ENCODE assay signal across 7 mouse cellular contexts in the genomic region with DNA sequence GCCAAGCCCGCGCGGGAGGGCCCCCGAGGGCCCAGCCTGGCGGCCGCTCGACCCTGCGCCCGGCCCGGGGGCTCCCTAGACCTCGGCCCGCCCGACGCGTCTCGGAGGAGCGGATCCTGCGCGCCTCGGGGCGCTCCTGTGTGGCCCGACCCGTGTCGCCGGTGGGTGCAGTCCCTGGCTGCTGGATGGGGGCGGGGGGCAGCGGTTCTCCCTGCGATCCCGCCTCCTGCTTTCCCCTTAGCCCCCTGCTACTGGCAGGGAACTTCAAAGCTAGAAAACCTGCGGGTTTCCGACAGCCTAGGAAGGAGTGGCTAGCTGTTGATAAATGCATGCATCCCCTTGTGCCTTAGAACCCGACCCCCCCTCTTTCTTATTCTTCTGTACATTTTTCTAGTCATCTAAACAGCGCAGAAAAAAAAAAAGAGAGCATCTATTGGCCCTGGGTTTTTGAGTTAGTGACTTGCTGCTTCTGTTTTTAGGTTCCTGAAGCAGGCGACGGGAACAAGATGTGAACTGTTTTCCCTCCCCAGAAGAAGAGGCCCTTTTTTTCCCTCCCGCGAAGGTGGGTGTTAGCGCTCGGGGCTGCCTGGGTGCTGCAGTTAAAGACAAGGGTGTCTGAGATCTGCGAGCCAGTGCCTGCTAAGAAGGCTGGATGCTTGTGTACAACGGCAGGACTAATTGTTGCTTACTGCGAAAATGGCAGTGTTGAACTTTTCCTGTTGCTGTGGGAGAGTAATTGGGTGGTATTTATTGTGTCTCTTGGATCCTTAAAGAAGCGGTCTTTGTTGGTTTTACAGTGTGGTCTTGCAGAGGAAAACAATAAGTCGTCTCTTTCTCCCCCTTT. TPM values are rescaled to one million over a fixed set of nuclear protein-coding genes. Genes with fewer than 3 reads are reported as not detected.
DNase-seq lines count a peak whose midpoint lies in the region; ATAC-seq and TF ChIP-seq lines count a peak whose summit lies in the region.

No protein-coding gene starts in this region.

- peaks cover 11% of the 10 kb centered on the region for H3K4me1 ChIP-seq in brown adipose tissue, adult 24 weeks (ENCODE audit: control insufficient read depth, insufficient read depth, insufficient read length, low read length)
- H3K4me1 ChIP-seq in kidney, postnatal 0 days (replicated peaks; ENCODE audit: insufficient read depth, low read length) = peaks cover 12% of the 10 kb centered on the region; the same call in 1 of the 2 replicates

- no peaks in the 10 kb centered on the region for H3K9me3 ChIP-seq in kidney, postnatal 0 days (replicated peaks; ENCODE audit: low read length)

- H3K36me3 ChIP-seq in kidney, postnatal 0 days (ENCODE audit: insufficient read depth, low read length) = no peaks in the 10 kb centered on the region
- no peaks in the 10 kb centered on the region for H3K36me3 ChIP-seq in macrophage (ENCODE audit: inconsistent target)

- peak overlapping the region; percentile 65 for H3K27ac ChIP-seq in brown adipose tissue, adult 24 weeks (replicated peaks; ENCODE audit: low read depth, low read length)
- peak overlapping the region; percentile 97 for H3K27ac ChIP-seq in kidney, postnatal 0 days
- peak overlapping the region; percentile 48 for H3K27ac ChIP-seq in macrophage

- no peaks in the 10 kb centered on the region for H3K27me3 ChIP-seq in kidney, postnatal 0 days (ENCODE audit: insufficient read depth, low read length)

- DNase-seq in 3134 (ENCODE audit: extremely low read depth, insufficient read length, low spot score) (peak; percentile 65), 416B (ENCODE audit: low read depth) (peak; percentile 57)
- DNase-seq in frontal cortex, postnatal 10 days (ENCODE audit: low spot score in 2 of 2) = peak; percentile 33 to 54
- peak; percentile 52 for DNase-seq in kidney, postnatal 0 days (ENCODE audit: low spot score)
- peak; percentile 34 to 40 for DNase-seq in spleen, postnatal 14 days (ENCODE audit: low spot score in 2 of 2)

- peak overlapping the region; percentile 94 for H3K9ac ChIP-seq in kidney, postnatal 0 days (ENCODE audit: low read depth, low read length)

- under 1% methylated on average over 34 of the region's 44 CpGs for WGBS in kidney, postnatal 0 days
- under 1% methylated on average over 40 of the region's 44 CpGs for WGBS in macrophage (ENCODE audit: missing documents)

- ATAC-seq in kidney, postnatal 0 days (replicated peaks; ENCODE audit: low FRiP score, low read depth) = peak; percentile 63

- H3K4me2 ChIP-seq in kidney, postnatal 0 days (ENCODE audit: low read length) = peak overlapping the region; percentile 67

- H3K79me2 ChIP-seq in macrophage (ENCODE audit: inconsistent target) = peaks cover 41% of the 10 kb centered on the region

- no peak for TF ChIP-seq CTCF in kidney, postnatal 0 days (IDR thresholded peaks at IDR 0.05; ENCODE audit: low read depth)

- peak overlapping the region; percentile 81 for H3K4me3 ChIP-seq in brown adipose tissue, adult 24 weeks (ENCODE audit: insufficient read depth, low read depth, low read length)
- H3K4me3 ChIP-seq in kidney, postnatal 0 days (replicated peaks; ENCODE audit: low read depth, low read length) = peak overlapping the region; percentile 93
- H3K4me3 ChIP-seq in macrophage (ENCODE audit: inconsistent target) = peak overlapping the region; percentile 67

RNA-seq across cellular contexts. Expression of gene Jak2, which starts 0.6 kb away (rescaled TPM):
- 9.3 and 11.6 TPM in 2 replicates for polyA plus RNA-seq in brown adipose tissue, adult 24 weeks (2012; ENCODE audit: insufficient read depth, insufficient read length, missing spikeins)
- 8.8 and 9.8 TPM in 2 replicates for polyA plus RNA-seq in kidney, postnatal 0 days (2015; fragmentation: Nextera tagmentation; extraction: Ambion mirVana)
- total RNA-seq in macrophage (2018; cell fraction: chromatin; rRNA removed) = 100 to 1,000 TPM in 14 of 26 experiments, 10 to 100 TPM in 12; 30.3 to 765 (median 103) TPM
- total RNA-seq in macrophage (2018; cell fraction: cytosol; rRNA removed) = 100 to 1,000 TPM in 5 of 26 experiments, 10 to 100 TPM in 21; 24.7 to 238 (median 74.6) TPM
- total RNA-seq in macrophage (2018; cell fraction: nucleus; rRNA removed) = 100 to 1,000 TPM in 18 of 26 experiments, 10 to 100 TPM in 8; 34.5 to 694 (median 153) TPM
- 15.0 to 26.6 TPM (median 24.0 TPM) in 3 replicates for polyA plus RNA-seq in macrophage (2018)

Comparison
In these comparisons a context has a peak if more than half of its experiments do, and no peak if none do; other contexts are left out.
1. Peak in every context shown above with its lines: DNase-seq, ATAC-seq, H3K4me3 ChIP-seq and H3K27ac ChIP-seq.